Mouse (Mus musculus) frontal cortex, postnatal 25 days (tissue): ENCODE measurements around the gene Tmco1.
A peak's percentile ranks its signal among the peaks of the same experiment; 100 is the strongest.
"Not testable (repeated sequence)": the region's sequence is repeated elsewhere in the genome, so short reads cannot be mapped to it uniquely, and the experiment has no call there.

Experiments
- DNase-seq, 2 experiments: peaks; one replicate each; pipeline ENCODE4 v3.0.0; 2022; ENCODE audit warnings: low spot score in 2 of 2

The Tmco1 gene

DNA sequence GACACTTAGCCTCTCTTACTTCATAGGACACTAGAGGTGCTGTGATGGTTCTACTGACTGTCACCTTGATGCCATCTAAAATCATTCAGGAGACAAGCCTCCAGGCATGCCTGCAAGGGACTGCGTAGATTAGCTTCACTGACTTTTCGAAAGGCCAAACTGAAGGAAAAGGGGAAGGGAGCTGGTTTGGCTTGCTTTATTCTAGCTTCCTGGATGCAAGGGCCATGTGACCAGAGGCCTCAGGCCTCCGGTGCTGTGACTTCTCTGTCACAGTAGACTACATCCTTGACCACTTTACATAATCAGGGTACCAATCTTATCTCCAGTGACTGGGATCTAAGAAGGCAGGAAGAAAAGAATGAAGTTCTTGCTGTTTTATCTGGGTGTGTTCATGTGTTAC is 28.2 kb downstream of the Tmco1 start:
- DNase-seq = no peak

DNA sequence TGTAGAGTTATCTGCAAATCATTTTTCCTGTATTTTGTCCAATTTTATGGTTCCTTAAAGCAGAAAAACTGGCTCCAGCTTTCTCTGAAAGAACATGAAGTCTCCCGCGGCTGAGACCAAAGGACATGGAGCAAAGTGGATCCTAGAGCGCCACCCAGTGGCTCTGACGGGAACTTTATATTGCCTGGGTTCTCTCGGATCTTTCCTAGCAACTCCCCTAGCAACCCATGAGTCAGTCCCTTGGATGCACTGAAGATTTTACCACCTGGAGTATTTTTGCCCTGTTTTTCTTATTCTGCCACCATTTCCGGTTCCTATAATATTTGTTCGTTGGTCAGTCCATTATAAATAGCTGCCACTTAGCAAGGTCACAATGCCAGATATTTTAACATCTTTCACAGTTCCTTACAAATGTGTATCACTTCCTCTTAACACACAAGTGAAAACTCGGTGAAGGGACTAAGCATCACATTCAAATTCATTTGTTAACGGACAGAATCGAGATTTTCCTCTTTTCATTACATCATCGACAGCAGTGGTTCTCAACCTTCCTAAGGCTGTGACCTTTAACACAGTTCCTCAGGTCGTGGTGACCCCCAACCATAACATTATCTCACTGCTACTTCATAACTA is 29.4 kb downstream of the Tmco1 start:
- DNase-seq = peak; percentile 89 to 93

DNA sequence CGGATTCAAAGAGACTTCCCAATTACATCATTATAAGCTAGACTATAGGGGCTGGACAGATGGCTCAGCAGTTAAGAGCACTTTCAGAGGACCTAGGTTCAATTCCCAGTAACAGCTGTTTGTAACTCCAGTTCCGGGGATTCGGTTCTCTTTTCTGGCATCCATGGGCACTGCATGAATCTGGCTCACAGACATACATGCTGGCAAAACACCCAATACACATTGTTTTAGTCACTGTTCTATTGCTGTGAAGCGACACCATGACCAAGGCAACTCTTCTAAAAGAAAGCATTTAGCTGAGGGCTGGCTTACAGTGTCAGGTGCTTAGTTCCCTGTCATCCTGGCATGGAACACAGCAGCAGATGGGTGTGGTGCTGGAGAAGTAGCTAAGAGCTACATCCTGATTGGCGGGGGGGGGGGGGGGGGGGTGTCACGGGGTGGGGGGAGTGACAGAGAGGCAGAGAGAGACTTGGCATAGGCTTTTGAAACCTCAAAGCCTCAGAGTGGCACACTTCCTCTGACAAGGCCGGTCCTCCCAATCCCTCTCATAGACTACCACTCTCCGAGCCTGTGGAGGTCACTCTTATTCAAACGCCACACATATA is 31.1 kb downstream of the Tmco1 start:
- DNase-seq = no peak

DNA sequence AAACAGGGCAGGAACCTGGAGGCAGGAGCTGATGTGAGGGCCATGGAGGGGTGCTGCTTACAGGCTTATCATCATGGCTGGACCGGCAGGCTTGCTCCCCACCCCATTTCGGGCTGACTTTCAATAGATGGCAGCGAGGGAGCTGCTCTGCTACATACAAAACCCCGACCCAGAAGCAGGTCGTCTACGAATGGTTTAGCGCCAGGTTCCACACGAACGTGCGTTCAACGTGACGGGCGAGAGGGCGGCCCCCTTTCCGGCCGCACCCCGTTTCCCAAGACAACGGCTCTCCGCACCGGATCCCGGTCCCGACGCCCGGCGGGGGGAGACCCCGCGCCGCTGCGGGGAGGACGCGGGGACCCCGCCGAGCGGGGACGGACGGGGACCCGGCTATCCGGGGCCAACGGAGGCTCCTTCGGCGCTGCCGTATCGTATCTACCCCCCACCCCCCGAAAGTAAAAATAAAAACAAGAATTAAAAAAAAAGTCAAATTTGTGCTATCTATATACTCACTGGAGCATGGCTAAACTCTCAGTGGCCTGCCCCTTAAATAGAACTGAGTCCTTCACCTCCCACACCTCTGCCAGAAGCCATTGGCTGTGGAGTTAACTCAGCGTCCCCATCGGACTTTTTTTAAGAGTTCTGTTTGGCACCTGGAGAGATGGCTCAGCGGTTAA is 32.1 kb downstream of the Tmco1 start:
- DNase-seq = no peak

- no peak for DNase-seq
Measured at GRCm38 (mm10) chr1:167340910-167341528, 32.8 kb downstream of the Tmco1 start.

DNA sequence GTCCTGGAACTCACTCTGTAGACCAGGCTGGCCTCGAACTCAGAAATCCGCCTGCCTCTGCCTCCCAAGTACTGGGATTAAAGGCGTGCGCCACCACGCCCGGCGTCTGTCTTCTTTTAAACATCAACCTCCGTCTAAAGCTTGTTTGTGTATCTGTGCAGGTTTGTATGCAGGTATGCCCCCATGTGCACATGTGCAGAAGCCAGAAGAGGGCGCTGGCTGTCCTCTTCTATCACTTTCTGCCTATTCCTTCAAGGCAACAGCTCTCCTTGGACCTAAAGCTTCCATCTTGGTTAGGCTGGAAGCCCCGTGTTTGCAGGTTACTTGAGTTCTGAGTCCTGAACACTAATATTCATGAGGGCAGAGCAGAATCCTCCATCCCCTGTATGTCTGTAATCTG is 34.7 kb downstream of the Tmco1 start:
- no peak for DNase-seq

DNA sequence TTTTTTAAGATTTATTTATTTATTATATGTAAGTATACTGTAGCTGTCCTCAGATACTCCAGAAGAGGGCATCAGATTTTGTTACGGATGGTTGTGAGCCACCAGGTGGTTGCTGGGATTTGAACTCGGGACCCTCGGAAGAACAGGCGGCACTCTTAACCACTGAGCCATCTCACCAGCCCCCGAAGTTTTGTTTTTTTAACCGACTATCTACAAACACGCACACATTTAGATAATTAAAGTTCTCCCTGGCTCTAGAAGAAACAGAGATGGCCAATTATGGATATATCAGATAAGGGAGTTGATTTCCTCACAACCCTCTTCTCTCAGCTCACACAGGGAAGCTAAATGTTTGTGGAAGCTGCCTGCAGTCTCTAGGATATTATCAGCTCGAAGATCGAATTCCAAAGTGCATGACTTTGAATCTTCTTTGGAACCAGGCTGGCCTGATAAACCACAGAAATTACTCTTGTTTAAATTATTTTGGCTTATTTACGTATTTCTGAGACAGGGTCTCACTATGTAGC is 37.9 kb downstream of the Tmco1 start:
- not testable (repeated sequence) for DNase-seq

DNA sequence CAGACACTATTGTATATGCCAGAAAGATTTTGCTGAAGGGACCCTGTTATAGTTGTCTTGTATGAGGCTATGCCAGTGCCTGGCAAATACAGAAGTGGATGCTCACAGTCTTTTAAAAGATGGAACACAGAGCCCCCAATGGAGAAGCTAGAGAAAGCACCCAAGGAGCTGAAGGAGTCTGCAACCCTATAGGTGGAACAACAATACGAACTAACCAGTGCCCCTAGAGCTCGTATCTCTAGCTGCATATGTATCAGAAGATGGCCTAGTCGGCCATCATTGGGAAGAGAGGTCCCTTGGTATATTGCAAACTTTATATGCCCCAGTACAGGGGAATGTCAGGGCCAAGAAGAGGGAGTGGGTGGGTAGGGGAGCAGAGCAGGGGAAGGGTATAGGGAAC is 41.0 kb downstream of the Tmco1 start:
- not testable (repeated sequence) for DNase-seq

DNA sequence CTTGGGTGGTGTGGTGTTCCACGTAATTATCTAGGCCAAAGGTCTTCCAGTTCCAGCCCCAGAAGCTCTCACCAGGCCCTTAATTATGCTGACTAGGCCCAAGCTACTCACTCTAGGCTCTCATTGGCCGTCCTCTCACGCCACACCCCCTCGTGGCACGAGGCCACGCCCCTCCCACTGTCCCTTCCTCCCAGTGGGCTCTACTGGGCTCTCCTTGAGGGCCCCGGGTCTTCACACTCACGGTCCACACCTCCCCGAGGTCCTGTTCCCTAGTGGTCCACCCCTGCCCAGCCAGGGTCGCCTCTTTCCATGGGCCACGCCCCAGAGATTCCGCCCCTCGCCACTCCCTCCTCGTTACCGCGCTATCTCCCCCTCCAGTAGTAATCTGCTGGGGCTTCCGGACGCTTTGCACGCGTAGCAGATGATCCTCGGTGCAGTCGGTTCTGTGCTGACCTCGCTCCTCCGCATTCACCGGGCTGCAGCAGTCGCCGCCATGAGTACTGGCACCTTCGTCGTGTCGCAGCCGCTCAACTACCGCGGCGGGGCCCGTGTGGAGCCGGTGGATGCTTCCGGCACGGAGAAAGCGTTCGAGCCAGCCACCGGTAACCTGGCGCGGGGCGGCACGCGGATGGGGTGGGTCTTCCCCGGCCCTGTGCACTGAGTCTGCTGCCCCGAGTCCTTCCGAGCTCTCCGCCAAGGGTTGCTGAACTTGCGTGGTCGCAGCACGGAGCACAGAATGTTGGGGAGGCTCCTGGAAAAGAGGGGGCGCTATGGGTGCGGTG is 41.8 kb downstream of the Tmco1 start, which contains the start of gene Aldh9a1:
TSS of gene Aldh9a1 (plus strand) at position 177 of the 782 bp plus-strand sequence.
- DNase-seq = peak; percentile 69 to 72

DNA sequence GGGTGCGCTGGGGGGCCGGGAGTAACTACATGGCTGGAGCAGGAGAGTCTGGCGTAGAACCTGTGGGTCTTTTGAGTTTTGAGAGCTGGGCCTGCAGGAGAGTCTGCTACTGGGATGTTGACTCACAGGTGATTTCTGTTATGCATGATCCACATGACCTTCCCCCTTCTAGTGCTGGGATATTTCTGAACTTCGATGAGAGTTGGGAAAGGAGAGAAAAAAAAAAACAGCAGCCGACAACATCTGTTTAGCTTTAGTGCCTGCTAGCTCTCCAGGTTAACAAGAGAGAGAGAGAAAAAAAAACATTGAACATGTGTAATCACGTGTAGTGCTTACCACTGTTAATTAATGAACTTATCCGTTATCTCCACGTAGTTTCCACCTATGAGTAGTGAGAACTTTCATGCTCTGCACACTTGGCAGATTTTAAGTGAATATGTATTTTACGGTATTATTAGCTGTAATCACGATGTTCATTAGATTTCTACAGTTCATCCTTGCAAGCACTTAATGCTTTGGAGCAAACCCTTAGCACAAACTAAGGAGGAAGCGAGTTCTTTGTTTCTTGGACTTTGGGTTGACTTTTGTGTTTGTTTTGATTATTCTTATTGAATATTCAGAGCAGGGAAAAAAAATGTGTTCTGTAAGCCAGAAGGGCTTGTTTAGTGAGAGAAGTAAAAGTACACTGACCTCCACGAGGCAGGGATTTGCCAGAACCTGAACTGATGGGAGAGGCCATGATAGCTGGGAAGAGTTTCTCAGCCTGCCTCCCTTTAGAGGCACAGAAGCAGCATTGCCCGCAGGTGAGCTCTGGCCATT is 42.6 kb downstream of the Tmco1 start:
- no peak for DNase-seq

GRCm38 (mm10) chr1:167352403-167352802 is 44.2 kb downstream of the Tmco1 start:
- no peak for DNase-seq

GRCm38 (mm10) chr1:167357387-167357786 is 49.2 kb downstream of the Tmco1 start:
- DNase-seq = no peak

DNA sequence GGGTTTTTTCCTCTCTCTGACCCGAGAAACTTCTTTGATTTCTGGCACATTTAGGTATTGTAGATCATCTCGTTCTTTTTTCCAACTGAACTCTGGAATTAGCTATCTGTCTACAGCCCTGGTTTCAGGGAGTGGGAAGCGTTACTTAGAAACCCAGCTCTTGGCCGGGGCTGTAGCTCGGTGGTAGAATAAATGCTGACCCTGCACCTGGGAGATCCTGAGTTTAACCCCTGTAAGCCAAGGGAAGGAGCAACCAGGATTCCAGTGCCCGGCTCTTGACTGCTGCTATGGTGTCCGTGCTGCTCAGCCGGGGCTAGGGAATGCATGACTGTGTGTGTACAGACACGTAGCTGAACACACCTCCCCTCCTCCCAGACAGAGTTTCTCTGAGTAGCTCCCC is 50.6 kb downstream of the Tmco1 start:
- no peak for DNase-seq

DNA sequence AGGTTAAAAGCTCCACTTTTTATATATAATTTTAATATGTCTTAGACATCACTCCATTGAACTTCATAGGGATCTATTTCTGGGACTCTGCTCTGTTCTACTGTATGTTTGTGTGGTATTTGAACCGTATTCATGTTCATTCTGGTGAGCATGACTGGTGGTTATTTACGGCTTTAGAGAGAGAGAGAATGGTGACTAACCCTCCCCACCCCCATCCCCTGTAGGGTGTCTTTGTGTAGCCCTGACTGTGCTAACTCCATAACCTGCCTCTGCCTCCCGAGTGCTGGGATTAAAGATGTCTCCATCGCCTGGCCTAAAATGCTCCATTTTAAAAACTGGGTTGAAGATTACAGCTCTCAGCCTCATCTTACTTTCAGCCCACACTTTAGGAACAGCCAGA is 52.1 kb downstream of the Tmco1 start:
- DNase-seq = no peak

GRCm38 (mm10) chr1:167362819-167363218 is 54.6 kb downstream of the Tmco1 start:
- DNase-seq = no peak

GRCm38 (mm10) chr1:167363322-167363721 is 55.1 kb downstream of the Tmco1 start:
- no peak for DNase-seq

DNA sequence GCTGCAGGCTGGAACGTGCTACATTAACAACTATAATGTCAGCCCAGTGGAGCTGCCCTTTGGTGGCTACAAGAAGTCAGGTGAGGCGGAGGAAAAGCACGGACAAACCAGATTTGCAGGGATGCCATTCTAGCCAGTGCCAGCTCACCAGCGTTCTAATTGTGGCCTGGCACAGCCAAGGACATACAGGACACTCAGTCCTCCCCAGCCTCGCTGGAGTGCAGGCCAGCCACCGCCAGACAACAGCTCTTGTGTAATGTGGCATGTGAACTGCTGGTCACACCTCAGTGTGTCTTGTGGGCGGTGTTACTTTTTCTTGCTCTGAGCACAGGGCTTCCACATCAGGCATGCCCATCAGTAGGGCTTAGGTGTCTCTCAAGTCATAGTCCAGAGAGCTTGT is 57.6 kb downstream of the Tmco1 start:
- DNase-seq = no peak

DNA sequence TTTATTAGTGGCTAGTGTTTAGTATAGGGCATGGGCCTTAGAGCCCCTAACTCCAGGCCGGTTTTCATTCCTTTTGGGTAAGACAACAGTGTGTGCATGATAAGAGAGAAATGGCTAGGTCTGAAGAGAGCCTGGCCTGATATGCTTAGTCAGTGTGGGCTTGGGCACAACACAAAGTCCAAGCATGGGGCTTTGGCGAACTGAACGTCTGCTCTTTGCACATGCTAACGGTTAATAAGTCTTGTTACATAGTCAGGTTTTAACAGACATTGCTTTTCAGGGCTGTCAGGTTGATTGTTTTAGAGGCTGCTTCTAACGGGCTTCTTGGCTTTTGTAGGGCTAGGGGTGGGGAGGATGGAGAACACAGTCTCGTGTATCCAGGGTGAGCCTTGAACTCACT is 58.4 kb downstream of the Tmco1 start:
- DNase-seq = no peak

- DNase-seq = no peak
Measured at GRCm38 (mm10) chr1:167368018-167368417, 59.8 kb downstream of the Tmco1 start.

- no peak for DNase-seq
Measured at GRCm38 (mm10) chr1:167368513-167368912, 60.3 kb downstream of the Tmco1 start.

GRCm38 (mm10) chr1:167369905-167370304 is 61.7 kb downstream of the Tmco1 start:
- peak; percentile 87 to 88 for DNase-seq
